Comparison of ENCODE assay signal across 11 mouse cellular contexts in the genomic region with DNA sequence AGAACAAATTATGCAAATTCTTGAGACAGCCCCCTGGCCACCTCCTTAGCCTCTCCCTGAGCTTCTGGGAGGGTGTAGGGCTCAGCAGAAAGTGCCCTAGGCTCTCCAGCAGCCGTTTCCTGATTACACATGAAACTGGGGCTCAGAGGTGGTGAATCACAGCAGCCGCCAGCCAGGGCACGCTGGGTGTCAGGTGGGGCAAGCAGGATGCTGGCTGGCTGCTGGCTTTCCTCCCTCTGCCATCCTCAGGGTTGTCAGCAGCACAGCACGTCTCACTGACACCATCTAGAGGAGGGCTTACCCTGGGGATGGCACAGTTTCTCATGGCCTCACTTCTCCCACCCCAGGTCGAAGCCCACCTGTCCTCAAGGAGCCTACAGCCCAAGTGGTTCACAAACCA. TPM values are rescaled to one million over a fixed set of nuclear protein-coding genes. Genes with fewer than 3 reads are reported as not detected.
DNase-seq lines count a peak whose midpoint lies in the region; ATAC-seq and TF ChIP-seq lines count a peak whose summit lies in the region.
"Had no signal": no experiment of that assay in that cellular context is flagged by ENCODE, and none has a peak within 500 bp of the region (broad histone marks: within the 10 kb centered on the region; RNA-seq: fewer than 3 reads in every experiment).

No protein-coding gene starts in this region.

- H3K36me3 ChIP-seq in liver, postnatal 0 days (replicated peaks; ENCODE audit: insufficient read depth, low read length) = no peaks in the 10 kb centered on the region
- no peaks in the 10 kb centered on the region for H3K36me3 ChIP-seq in liver, embryonic 12.5 days
- H3K36me3 ChIP-seq: forebrain, embryonic 10.5 days had no signal

- no peaks in the 10 kb centered on the region for H3K27me3 ChIP-seq in liver, postnatal 0 days (ENCODE audit: insufficient read depth, low read length)
- peaks cover 33% of the 10 kb centered on the region for H3K27me3 ChIP-seq in liver, embryonic 12.5 days (replicated peaks)

- peaks cover 16% of the 10 kb centered on the region for H3K4me1 ChIP-seq in liver, postnatal 0 days (ENCODE audit: insufficient read depth)
- peaks cover 34% of the 10 kb centered on the region; the same call in 1 of the 2 replicates for H3K4me1 ChIP-seq in liver, embryonic 12.5 days

- no peak overlapping the region for H3K4me2 ChIP-seq in liver, postnatal 0 days (ENCODE audit: low read depth, low read length)
- no peak overlapping the region for H3K4me2 ChIP-seq in liver, embryonic 12.5 days

- no peak for TF ChIP-seq EP300 in liver, postnatal 0 days (IDR thresholded peaks at IDR 0.05; ENCODE audit: low read depth)

- DNase-seq in liver, postnatal 0 days = no peak
- peak; percentile 43 to 55 for DNase-seq in CD8-positive naive resting alpha-beta T cell, adult 2 months (ENCODE audit: low read depth in 2 of 2, low spot score in 2 of 2)
- peak; percentile 80 for DNase-seq in thymus, postnatal 0 days (ENCODE audit: low spot score)
- no peak for DNase-seq in spleen, postnatal 36 days (ENCODE audit: low spot score in 2 of 2)
- DNase-seq in ovary, adult 18-20 months (ENCODE audit: low spot score) = no peak
- DNase-seq: liver; right cerebral cortex, adult 18-20 months had no signal

- no peaks in the 10 kb centered on the region for H3K9me3 ChIP-seq in liver, postnatal 0 days (ENCODE audit: low read length)
- H3K9me3 ChIP-seq in liver, embryonic 12.5 days (replicated peaks) = no peaks in the 10 kb centered on the region
- H3K9me3 ChIP-seq: forebrain, embryonic 10.5 days had no signal

- no peak for ATAC-seq in liver, postnatal 0 days
- ATAC-seq in liver, embryonic 12.5 days = no peak
- peak; percentile 38 for ATAC-seq in inflammation-experienced regulatory T-cells, adult 6 months

- no peak overlapping the region for H3K4me3 ChIP-seq in liver, postnatal 0 days (ENCODE audit: low read depth, low read length)
- no peak overlapping the region for H3K4me3 ChIP-seq in liver, embryonic 12.5 days
- H3K4me3 ChIP-seq: forebrain, embryonic 10.5 days had no signal

- H3K9ac ChIP-seq in liver, postnatal 0 days (replicated peaks) = no peak overlapping the region
- H3K9ac ChIP-seq in liver, embryonic 12.5 days = no peak overlapping the region

- H3K27ac ChIP-seq in liver, postnatal 0 days (ENCODE audit: low read depth) = no peak overlapping the region
- H3K27ac ChIP-seq in liver, embryonic 12.5 days = no peak overlapping the region
- H3K27ac ChIP-seq: forebrain, embryonic 10.5 days had no signal

- 38% methylated on average over 5 of the region's 5 CpGs for WGBS in liver, postnatal 0 days (ENCODE audit: insufficient replicate concordance)
- WGBS in liver, embryonic 12.5 days (ENCODE audit: insufficient replicate concordance) = 30% methylated on average over 5 of the region's 5 CpGs

- peak; percentile 20; the same call in 1 of the 2 replicates for TF ChIP-seq CTCF in liver, postnatal 0 days (IDR thresholded peaks at IDR 0.05; ENCODE audit: low read depth)

RNA-seq across cellular contexts. Expression of a gene that starts 14.1 kb away (rescaled TPM):
- polyA plus RNA-seq in liver, postnatal 0 days (2015; fragmentation: Nextera tagmentation; extraction: Ambion mirVana) = 12.6 and 19.8 TPM in 2 replicates
- 17.6 and 18.1 TPM in 2 replicates for polyA plus RNA-seq in liver, embryonic 12.5 days (2016; fragmentation: Nextera tagmentation; extraction: Ambion mirVana)
- not detected for polyA plus RNA-seq in inflammation-experienced regulatory T-cells, adult 6 months (2017; shearing (Covaris generic))
- 3.9 and 4.0 TPM in 2 replicates for polyA plus RNA-seq in thymus, postnatal 0 days (2015; fragmentation: Nextera tagmentation; extraction: Ambion mirVana)

RNA-seq across cellular contexts. Expression of a gene that starts 25.5 kb away (rescaled TPM):
- 1.5 and 1.8 TPM in 2 replicates for polyA plus RNA-seq in liver, postnatal 0 days (2015; fragmentation: Nextera tagmentation; extraction: Ambion mirVana)
- 2.3 and 2.5 TPM in 2 replicates for polyA plus RNA-seq in liver, embryonic 12.5 days (2016; fragmentation: Nextera tagmentation; extraction: Ambion mirVana)
- polyA plus RNA-seq in inflammation-experienced regulatory T-cells, adult 6 months (2017; shearing (Covaris generic)) = under 1 TPM; 0.15 to 0.26 (median 0.19) TPM
- polyA plus RNA-seq in thymus, postnatal 0 days (2015; fragmentation: Nextera tagmentation; extraction: Ambion mirVana) = 2.6 and 2.8 TPM in 2 replicates

RNA-seq across cellular contexts. Expression of a gene that starts 27.0 kb away (rescaled TPM):
- 3.4 TPM in 2 replicates for polyA plus RNA-seq in liver, postnatal 0 days (2015; fragmentation: Nextera tagmentation; extraction: Ambion mirVana)
- 7.0 and 9.5 TPM in 2 replicates for polyA plus RNA-seq in liver, embryonic 12.5 days (2016; fragmentation: Nextera tagmentation; extraction: Ambion mirVana)
- not detected for polyA plus RNA-seq in inflammation-experienced regulatory T-cells, adult 6 months (2017; shearing (Covaris generic))
- 3.3 and 5.1 TPM in 2 replicates for polyA plus RNA-seq in thymus, postnatal 0 days (2015; fragmentation: Nextera tagmentation; extraction: Ambion mirVana)
- polyA plus RNA-seq: forebrain, embryonic 10.5 days; heart, embryonic 14.5 days had no signal

RNA-seq across cellular contexts. Expression of a gene that starts 48.7 kb away (rescaled TPM):
- polyA plus RNA-seq in liver, postnatal 0 days (2015; fragmentation: Nextera tagmentation; extraction: Ambion mirVana) = 12.9 and 14.8 TPM in 2 replicates
- polyA plus RNA-seq in liver, embryonic 12.5 days (2016; fragmentation: Nextera tagmentation; extraction: Ambion mirVana) = 32.2 and 33.5 TPM in 2 replicates
- polyA plus RNA-seq in inflammation-experienced regulatory T-cells, adult 6 months (2017; shearing (Covaris generic)) = 10 to 100 TPM; 11.9 to 22.5 (median 16.1) TPM
- polyA plus RNA-seq in thymus, postnatal 0 days (2015; fragmentation: Nextera tagmentation; extraction: Ambion mirVana) = 42.4 and 42.5 TPM in 2 replicates

RNA-seq across cellular contexts. Expression of a gene that starts 55.0 kb away (rescaled TPM):
- 4.7 and 4.8 TPM in 2 replicates for polyA plus RNA-seq in liver, postnatal 0 days (2015; fragmentation: Nextera tagmentation; extraction: Ambion mirVana)
- 11.0 and 11.7 TPM in 2 replicates for polyA plus RNA-seq in liver, embryonic 12.5 days (2016; fragmentation: Nextera tagmentation; extraction: Ambion mirVana)
- 10 to 100 TPM; 45.8 to 70.7 (median 62.8) TPM for polyA plus RNA-seq in inflammation-experienced regulatory T-cells, adult 6 months (2017; shearing (Covaris generic))
- polyA plus RNA-seq in thymus, postnatal 0 days (2015; fragmentation: Nextera tagmentation; extraction: Ambion mirVana) = 55.2 TPM in 2 replicates

Comparison
In these comparisons a context has a peak if more than half of its experiments do, and no peak if none do; other contexts are left out.
1. DNase-seq: peak in CD8-positive naive resting alpha-beta T cell, adult 2 months (2 of 2) and thymus, postnatal 0 days (single experiment); none in liver, postnatal 0 days (single experiment), spleen, postnatal 36 days (0 of 2) and ovary, adult 18-20 months (single experiment).